Mouse (Mus musculus) liver, postnatal 0 days (tissue): ENCODE measurements around the gene 1700025G04Rik.

ENCODE experiments used
- CTCF ChIP-seq: sonication (generic); IDR thresholded peaks from 2 replicates; pipeline ENCODE4 v1.5.1; 2016; ENCODE audit warnings: antibody characterized with exemption, low read depth
- EP300 ChIP-seq: IDR thresholded peaks from 2 replicates; pipeline ENCODE4 v1.6.1; 2016; ENCODE audit warnings: antibody characterized with exemption, low read depth, mild to moderate bottlenecking

GRCm38 (mm10) chr1:152032144-152032543 lies 57.8 kb downstream of the 1700025G04Rik start:
- no peak for TF ChIP-seq CTCF
- no peak for TF ChIP-seq EP300
